In genomic region chr9:111166612-111167011, GRCm38 (mm10) we compare ENCODE assay signal across 29 mouse cellular contexts. TPM values are rescaled to one million over a fixed set of nuclear protein-coding genes. Genes with fewer than 3 reads are reported as not detected.
DNase-seq lines count a peak whose midpoint lies in the region; ATAC-seq lines count a peak whose summit lies in the region.
"Had no signal": no experiment of that assay in that cellular context is flagged by ENCODE, and none has a peak within 500 bp of the region (broad histone marks: within the 10 kb centered on the region; RNA-seq: fewer than 3 reads in every experiment).

No protein-coding gene starts in this region.

- ATAC-seq in heart, embryonic 12.5 days (ENCODE audit: insufficient number of reproducible peaks, low FRiP score) = no peak
- no peak for ATAC-seq in hindbrain, embryonic 15.5 days (ENCODE audit: low FRiP score, low read depth)
- ATAC-seq in hindbrain, embryonic 13.5 days (ENCODE audit: low FRiP score) = no peak
- ATAC-seq in liver, embryonic 16.5 days (ENCODE audit: low read depth) = peak; percentile 27; the same call in 1 of the 2 replicates
- ATAC-seq: inflammation-experienced regulatory T-cells, adult 6 months had no signal

- H3K9me3 ChIP-seq in heart, embryonic 12.5 days (replicated peaks) = 0 out of 2 replicates have a peak, but pooled peaks cover 2% of the 10 kb centered on the region
- H3K9me3 ChIP-seq in hindbrain, embryonic 15.5 days = no peaks in the 10 kb centered on the region
- H3K9me3 ChIP-seq in hindbrain, embryonic 13.5 days = no peaks in the 10 kb centered on the region
- H3K9me3 ChIP-seq in liver, embryonic 16.5 days (replicated peaks; ENCODE audit: control insufficient read depth, low read length) = no peaks in the 10 kb centered on the region
- H3K9me3 ChIP-seq: embryonic facial prominence, embryonic 15.5 days; G1E; limb, embryonic 15.5 days; lung, embryonic 15.5 days; midbrain, embryonic 10.5 days; neural tube, embryonic 15.5 days had no signal

- H3K4me1 ChIP-seq in heart, embryonic 12.5 days (replicated peaks) = peaks cover 6% of the 10 kb centered on the region
- H3K4me1 ChIP-seq in hindbrain, embryonic 15.5 days (replicated peaks) = no peaks in the 10 kb centered on the region
- H3K4me1 ChIP-seq in hindbrain, embryonic 13.5 days (replicated peaks) = peaks cover 6% of the 10 kb centered on the region; the same call in 1 of the 2 replicates
- no peaks in the 10 kb centered on the region for H3K4me1 ChIP-seq in liver, embryonic 16.5 days (ENCODE audit: control insufficient read depth, low read depth, low read length)
- H3K4me1 ChIP-seq: embryonic facial prominence, embryonic 15.5 days; limb, embryonic 15.5 days; lung, embryonic 15.5 days; neural tube, embryonic 15.5 days had no signal

- no peaks in the 10 kb centered on the region for H3K27me3 ChIP-seq in heart, embryonic 12.5 days (replicated peaks)
- H3K27me3 ChIP-seq in hindbrain, embryonic 15.5 days = no peaks in the 10 kb centered on the region
- no peaks in the 10 kb centered on the region for H3K27me3 ChIP-seq in hindbrain, embryonic 13.5 days
- no peaks in the 10 kb centered on the region for H3K27me3 ChIP-seq in liver, embryonic 16.5 days (ENCODE audit: control insufficient read depth, insufficient read depth, low read depth, low read length)
- H3K27me3 ChIP-seq: CH12.LX; embryonic facial prominence, embryonic 15.5 days; limb, embryonic 15.5 days; lung, embryonic 15.5 days; neural tube, embryonic 15.5 days had no signal

- DNase-seq in heart, adult 9 months (ENCODE audit: low spot score in 2 of 2) = no peak
- peak; percentile 56 for DNase-seq in R1 (ENCODE audit: low read depth, low spot score)
- DNase-seq in testis, postnatal 10 days (ENCODE audit: low spot score) = no peak
- DNase-seq: adrenal gland, postnatal 10 days; B cell, adult 2 months; cerebellum, adult 8-10 months; cerebellum, postnatal 36 days; embryo, embryonic 11 days; gastrocnemius, postnatal 25 days; heart, postnatal 4 days; kidney, adult 2 months; kidney, postnatal 10 days; left cerebral cortex, postnatal 4 days; lung, postnatal 4 days; thymus, adult 2 months; thymus, postnatal 4 days had no signal

- H3K4me2 ChIP-seq in heart, embryonic 12.5 days = no peak overlapping the region
- no peak overlapping the region for H3K4me2 ChIP-seq in hindbrain, embryonic 15.5 days
- no peak overlapping the region for H3K4me2 ChIP-seq in hindbrain, embryonic 13.5 days
- H3K4me2 ChIP-seq in liver, embryonic 16.5 days (ENCODE audit: low read depth, low read length) = no peak overlapping the region
- H3K4me2 ChIP-seq: embryonic facial prominence, embryonic 15.5 days; heart, embryonic 11.5 days; limb, embryonic 15.5 days; lung, embryonic 15.5 days; neural tube, embryonic 15.5 days had no signal

- H3K36me3 ChIP-seq in heart, embryonic 12.5 days = peaks cover 15% of the 10 kb centered on the region
- H3K36me3 ChIP-seq in hindbrain, embryonic 15.5 days = 0 out of 2 replicates have a peak, but pooled peaks cover 5% of the 10 kb centered on the region
- peaks cover 5% of the 10 kb centered on the region; the same call in 1 of the 2 replicates for H3K36me3 ChIP-seq in hindbrain, embryonic 13.5 days
- H3K36me3 ChIP-seq in liver, embryonic 16.5 days (ENCODE audit: control insufficient read depth, insufficient read depth) = no peaks in the 10 kb centered on the region
- H3K36me3 ChIP-seq: neural tube, embryonic 15.5 days had no signal

- H3K9ac ChIP-seq in heart, embryonic 12.5 days = no peak overlapping the region
- H3K9ac ChIP-seq in hindbrain, embryonic 15.5 days = no peak overlapping the region
- H3K9ac ChIP-seq in hindbrain, embryonic 13.5 days = no peak overlapping the region
- no peak overlapping the region for H3K9ac ChIP-seq in liver, embryonic 16.5 days (ENCODE audit: low read depth, low read length)
- H3K9ac ChIP-seq: embryonic facial prominence, embryonic 15.5 days; limb, embryonic 15.5 days; lung, embryonic 15.5 days; neural tube, embryonic 15.5 days had no signal

- 30% methylated on average over 4 of the region's 4 CpGs for WGBS in heart, embryonic 12.5 days
- 48% methylated on average over 4 of the region's 4 CpGs for WGBS in hindbrain, embryonic 15.5 days
- WGBS in hindbrain, embryonic 13.5 days = 45% methylated on average over 4 of the region's 4 CpGs
- 50% methylated on average over 4 of the region's 4 CpGs for WGBS in liver, embryonic 16.5 days (ENCODE audit: insufficient replicate concordance)

- H3K27ac ChIP-seq in heart, embryonic 12.5 days (ENCODE audit: poor library complexity, severe bottlenecking) = 0 out of 2 replicates have a peak overlapping the region, but pooled peaks have one; percentile 27
- peak overlapping the region; percentile 20; the same call in 1 of the 2 replicates for H3K27ac ChIP-seq in hindbrain, embryonic 15.5 days (replicated peaks)
- no peak overlapping the region for H3K27ac ChIP-seq in hindbrain, embryonic 13.5 days
- no peak overlapping the region for H3K27ac ChIP-seq in liver, embryonic 16.5 days (ENCODE audit: low read length)
- H3K27ac ChIP-seq: embryonic facial prominence, embryonic 15.5 days; limb, embryonic 15.5 days; lung, embryonic 15.5 days; midbrain, embryonic 10.5 days; neural tube, embryonic 15.5 days had no signal

- no peak overlapping the region for H3K4me3 ChIP-seq in heart, embryonic 12.5 days
- no peak overlapping the region for H3K4me3 ChIP-seq in hindbrain, embryonic 15.5 days
- H3K4me3 ChIP-seq in hindbrain, embryonic 13.5 days = no peak overlapping the region
- no peak overlapping the region for H3K4me3 ChIP-seq in liver, embryonic 16.5 days (ENCODE audit: low read depth, low read length)
- H3K4me3 ChIP-seq: embryonic facial prominence, embryonic 15.5 days; limb, embryonic 15.5 days; lung, embryonic 15.5 days; midbrain, embryonic 10.5 days; neural tube, embryonic 15.5 days had no signal

RNA-seq across cellular contexts. Expression of gene Lrrfip2, which starts 49.2 kb away (rescaled TPM):
- 65.8 and 70.4 TPM in 2 replicates for polyA plus RNA-seq in heart, embryonic 12.5 days (2016; fragmentation: Nextera tagmentation; extraction: Ambion mirVana)
- polyA plus RNA-seq in hindbrain, embryonic 15.5 days (2015; fragmentation: Nextera tagmentation; extraction: Ambion mirVana) = 45.9 and 47.8 TPM in 2 replicates
- polyA plus RNA-seq in hindbrain, embryonic 13.5 days (2015; fragmentation: Nextera tagmentation; extraction: Ambion mirVana) = 42.3 and 45.9 TPM in 2 replicates
- 16.2 and 16.9 TPM in 2 replicates for polyA plus RNA-seq in liver, embryonic 16.5 days (2015; fragmentation: Nextera tagmentation; extraction: Ambion mirVana)

Comparison
In these comparisons a context has a peak if more than half of its experiments do, and no peak if none do; other contexts are left out.
1. H3K27ac ChIP-seq: peak in heart, embryonic 12.5 days (single experiment) and hindbrain, embryonic 15.5 days (single experiment); none in hindbrain, embryonic 13.5 days (single experiment) and liver, embryonic 16.5 days (single experiment).